Mouse (Mus musculus): ENCODE measurements at regions not wholly inside any gene's neighbourhood (a gene's known extent, or its start where the extent isn't known, plus 50 kb on each side); places are given as distances from the start of the nearest gene placed in this dataset.
A peak's percentile ranks its signal among the peaks of the same experiment; 100 is the strongest.

DNA sequence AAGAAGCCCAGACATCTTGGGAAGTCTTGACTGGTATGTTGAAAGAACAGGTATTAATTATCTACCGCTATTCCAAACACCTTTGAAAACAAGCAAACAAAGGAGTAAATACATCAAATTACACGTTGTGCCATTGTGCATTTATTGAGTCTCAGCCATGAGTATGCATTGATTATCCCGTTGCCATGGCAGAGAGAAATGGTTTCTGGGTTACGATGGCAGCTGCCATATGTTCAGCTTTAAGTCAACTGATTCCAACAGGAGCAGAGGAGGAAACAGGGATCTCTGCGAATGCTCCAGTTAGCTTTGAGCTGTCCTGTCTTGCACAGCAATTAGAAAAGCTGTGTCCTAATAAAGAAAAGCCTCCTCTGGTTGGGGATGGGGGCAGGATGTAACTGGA lies 475.4 kb downstream of the Tox3 start:
- H3K4me3 ChIP-seq (replicated peaks; ENCODE audit: low read length), result no peak overlapping the region
- H3K9ac ChIP-seq (ENCODE audit: low read depth, low read length, severe bottlenecking), result no peak overlapping the region
- no peaks in the 10 kb centered on the region; the same call in 1 of the 2 replicates for H3K4me1 ChIP-seq (ENCODE audit: control insufficient read depth, insufficient read depth, low read length)
- 70% methylated on average over 5 of the region's 5 CpGs for WGBS
- no peak overlapping the region for H3K27ac ChIP-seq (replicated peaks; ENCODE audit: low read depth, low read length)
- no peaks in the 10 kb centered on the region for H3K36me3 ChIP-seq (ENCODE audit: control insufficient read depth, insufficient read depth, low read length)
- H3K9me3 ChIP-seq (ENCODE audit: control insufficient read depth, low read length), result no peaks in the 10 kb centered on the region
- DNase-seq (ENCODE audit: low spot score) (no peak), ATAC-seq (ENCODE audit: low FRiP score, low read depth) (no peak)
- no peak overlapping the region for H3K4me2 ChIP-seq (replicated peaks; ENCODE audit: low read depth, low read length, severe bottlenecking)
- H3K27me3 ChIP-seq (ENCODE audit: control insufficient read depth, insufficient read depth, low read length), result no peaks in the 10 kb centered on the region
- TF ChIP-seq POLR2A (IDR thresholded peaks at IDR 0.05; ENCODE audit: borderline replicate concordance, extremely low read depth, insufficient read depth, insufficient read length), result no peak

DNA sequence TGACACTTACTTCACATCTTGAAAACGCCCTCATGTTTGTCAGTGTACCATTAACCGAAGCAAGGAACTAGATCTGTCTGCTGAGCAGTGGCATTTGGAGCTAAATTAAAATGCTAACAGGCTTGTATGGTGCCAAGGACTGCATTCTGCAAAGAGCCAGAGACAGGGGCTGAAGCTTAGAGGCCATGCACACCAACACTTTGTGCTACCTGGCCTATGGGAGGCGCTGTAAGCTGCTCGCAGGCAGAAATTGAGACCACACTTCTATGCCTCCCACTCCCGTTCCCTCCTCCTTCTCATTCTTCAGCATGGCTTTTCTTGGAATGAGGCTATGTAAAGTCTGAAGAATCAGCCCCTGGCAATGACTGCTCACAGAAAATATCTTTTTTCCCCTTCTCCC lies 476.2 kb downstream of the Tox3 start:
- no peak overlapping the region for H3K4me2 ChIP-seq (replicated peaks; ENCODE audit: low read depth, low read length, severe bottlenecking)
- H3K4me1 ChIP-seq (ENCODE audit: control insufficient read depth, insufficient read depth, low read length), result no peaks in the 10 kb centered on the region; the same call in 1 of the 2 replicates
- no peak overlapping the region for H3K27ac ChIP-seq (replicated peaks; ENCODE audit: low read depth, low read length)
- no peak for TF ChIP-seq POLR2A (IDR thresholded peaks at IDR 0.05; ENCODE audit: borderline replicate concordance, extremely low read depth, insufficient read depth, insufficient read length)
- no peaks in the 10 kb centered on the region for H3K36me3 ChIP-seq (ENCODE audit: control insufficient read depth, insufficient read depth, low read length)
- DNase-seq (ENCODE audit: low spot score) (no peak), ATAC-seq (ENCODE audit: low FRiP score, low read depth) (no peak)
- H3K9ac ChIP-seq (ENCODE audit: low read depth, low read length, severe bottlenecking), result no peak overlapping the region
- H3K4me3 ChIP-seq (replicated peaks; ENCODE audit: low read length), result no peak overlapping the region
- H3K27me3 ChIP-seq (ENCODE audit: control insufficient read depth, insufficient read depth, low read length), result no peaks in the 10 kb centered on the region
- H3K9me3 ChIP-seq (ENCODE audit: control insufficient read depth, low read length), result no peaks in the 10 kb centered on the region
- WGBS, result 85% methylated on average over 5 of the region's 5 CpGs

DNA sequence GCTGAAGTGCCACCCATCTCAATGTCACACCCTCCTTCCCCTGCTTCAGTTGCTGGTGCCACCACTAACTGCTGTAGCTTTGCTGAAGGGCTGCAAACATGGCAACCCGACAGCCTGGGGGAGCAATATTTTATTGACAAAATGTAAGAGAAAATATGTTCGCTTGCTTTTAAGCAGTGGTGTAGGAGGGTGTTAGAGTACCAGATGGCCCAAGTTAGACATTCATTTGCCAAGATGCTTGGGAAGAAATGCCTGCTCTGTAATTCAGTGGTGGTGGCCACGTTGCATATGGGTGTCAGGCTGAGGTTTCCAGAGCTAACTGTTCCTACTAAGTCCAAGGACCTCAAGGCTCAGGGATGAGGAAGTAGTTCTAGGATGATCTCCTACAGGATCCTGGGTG lies 488.3 kb downstream of the Tox3 start:
- Histone ChIP-seq H3K4me2 (replicated peaks; ENCODE audit: low read depth, low read length, severe bottlenecking) (no peak overlapping the region), H3K9ac (ENCODE audit: low read depth, low read length, severe bottlenecking) (no peak overlapping the region), H3K9me3 (ENCODE audit: control insufficient read depth, low read length) (no peaks in the 10 kb centered on the region), H3K36me3 (ENCODE audit: control insufficient read depth, insufficient read depth, low read length) (no peaks in the 10 kb centered on the region), H3K4me3 (replicated peaks; ENCODE audit: low read length) (no peak overlapping the region), H3K27me3 (ENCODE audit: control insufficient read depth, insufficient read depth, low read length) (no peaks in the 10 kb centered on the region), H3K4me1 (ENCODE audit: control insufficient read depth, insufficient read depth, low read length) (no peaks in the 10 kb centered on the region), H3K27ac (replicated peaks; ENCODE audit: low read depth, low read length) (no peak overlapping the region)
- no peak for TF ChIP-seq POLR2A (IDR thresholded peaks at IDR 0.05; ENCODE audit: borderline replicate concordance, extremely low read depth, insufficient read depth, insufficient read length)
- no peak for ATAC-seq (ENCODE audit: low FRiP score, low read depth)
- WGBS, result 71% methylated on average over 3 of the region's 3 CpGs
- no peak for DNase-seq (ENCODE audit: low spot score)

DNA sequence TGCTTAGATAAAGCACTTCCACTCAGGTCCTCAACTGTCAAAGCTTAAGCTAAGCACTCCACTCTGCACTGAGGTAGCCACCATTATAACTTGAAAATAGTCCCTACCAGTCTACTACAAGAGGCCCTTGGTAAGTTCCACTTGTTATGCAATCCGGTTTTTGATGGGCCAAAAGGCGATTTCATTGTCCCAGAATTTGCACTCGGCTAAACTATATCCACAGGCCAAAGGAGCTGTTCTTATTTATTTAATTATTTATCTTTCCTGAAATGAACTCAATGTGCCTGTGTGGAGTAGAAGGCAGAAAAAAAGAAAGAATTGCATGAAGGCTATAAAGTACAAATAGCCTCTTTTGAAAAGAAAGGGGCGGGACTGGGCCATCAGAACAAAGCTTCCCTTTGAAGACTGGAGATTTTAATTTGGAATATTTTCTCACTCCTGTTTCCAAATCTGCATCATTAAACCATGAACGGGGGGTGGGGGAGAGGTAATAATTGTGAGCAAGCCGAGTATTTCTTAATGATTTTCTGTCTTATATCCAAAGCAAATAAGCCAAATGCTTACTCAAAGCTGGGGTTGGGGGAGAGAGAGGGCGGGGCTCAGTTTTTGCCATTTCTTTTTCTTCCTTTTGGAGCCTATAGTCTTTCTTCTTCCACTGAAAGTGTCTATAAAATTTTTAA lies 489.3 kb downstream of the Tox3 start:
- ATAC-seq (ENCODE audit: low FRiP score, low read depth), result 0 out of 2 replicates have a peak, but pooled peaks have one; percentile 12
- WGBS, result 67% methylated on average over 7 of the region's 7 CpGs
- Histone ChIP-seq H3K4me3 (replicated peaks; ENCODE audit: low read length) (no peak overlapping the region), H3K9ac (ENCODE audit: low read depth, low read length, severe bottlenecking) (no peak overlapping the region), H3K27me3 (ENCODE audit: control insufficient read depth, insufficient read depth, low read length) (no peaks in the 10 kb centered on the region), H3K9me3 (ENCODE audit: control insufficient read depth, low read length) (no peaks in the 10 kb centered on the region), H3K4me2 (replicated peaks; ENCODE audit: low read depth, low read length, severe bottlenecking) (no peak overlapping the region), H3K36me3 (ENCODE audit: control insufficient read depth, insufficient read depth, low read length) (no peaks in the 10 kb centered on the region), H3K4me1 (ENCODE audit: control insufficient read depth, insufficient read depth, low read length) (no peaks in the 10 kb centered on the region), H3K27ac (replicated peaks; ENCODE audit: low read depth, low read length) (no peak overlapping the region)
- no peak for DNase-seq (ENCODE audit: low spot score)
- no peak for TF ChIP-seq POLR2A (IDR thresholded peaks at IDR 0.05; ENCODE audit: borderline replicate concordance, extremely low read depth, insufficient read depth, insufficient read length)

DNA sequence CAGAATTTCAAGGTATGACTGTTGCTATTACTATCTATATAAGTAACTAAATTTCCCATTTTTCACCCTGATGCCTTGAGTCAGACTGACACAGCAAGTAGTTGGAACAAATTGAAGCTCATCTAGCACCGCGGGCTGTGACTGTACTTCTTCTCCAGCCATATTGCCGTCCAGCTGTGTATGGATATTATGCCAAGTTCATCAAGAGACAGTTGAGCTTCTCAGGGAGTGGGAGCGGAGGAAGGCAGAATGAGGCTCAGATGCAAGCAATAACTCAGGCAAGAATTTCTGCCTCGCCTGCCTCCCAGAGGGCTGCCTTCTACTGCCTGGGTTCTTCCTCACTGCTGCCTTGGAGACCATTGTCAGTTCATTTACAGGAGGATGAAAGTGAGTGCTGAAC lies 492.6 kb downstream of the Tox3 start:
- H3K27ac ChIP-seq (replicated peaks; ENCODE audit: low read depth, low read length), result no peak overlapping the region
- H3K36me3 ChIP-seq (ENCODE audit: control insufficient read depth, insufficient read depth, low read length), result no peaks in the 10 kb centered on the region
- H3K4me3 ChIP-seq (replicated peaks; ENCODE audit: low read length), result no peak overlapping the region
- H3K4me1 ChIP-seq (ENCODE audit: control insufficient read depth, insufficient read depth, low read length), result no peaks in the 10 kb centered on the region
- TF ChIP-seq POLR2A (IDR thresholded peaks at IDR 0.05; ENCODE audit: borderline replicate concordance, extremely low read depth, insufficient read depth, insufficient read length), result no peak
- ATAC-seq (ENCODE audit: low FRiP score, low read depth) (no peak), DNase-seq (ENCODE audit: low spot score) (no peak)
- H3K27me3 ChIP-seq (ENCODE audit: control insufficient read depth, insufficient read depth, low read length), result no peaks in the 10 kb centered on the region
- 83% methylated on average over 5 of the region's 5 CpGs for WGBS
- H3K9me3 ChIP-seq (ENCODE audit: control insufficient read depth, low read length), result no peaks in the 10 kb centered on the region
- H3K9ac ChIP-seq (ENCODE audit: low read depth, low read length, severe bottlenecking), result no peak overlapping the region
- no peak overlapping the region for H3K4me2 ChIP-seq (replicated peaks; ENCODE audit: low read depth, low read length, severe bottlenecking)
